Mouse (Mus musculus) mammary gland, adult 2 months (tissue): Measurements from ENCODE around the gene Gpc5. TPM values are rescaled to one million over a fixed set of nuclear protein-coding genes. Genes with fewer than 3 reads are reported as not detected.

Source experiments
- polyA plus RNA-seq: library from polyadenylated mRNA; depleted of rRNA; stranded (reverse); fragments of >200 nt; gene quantifications from 2 replicates; pipeline ENCODE4 v1.2.3, GENCODE M21; 2012; ENCODE audit warnings: low replicate concordance; rRNA removed

The Gpc5 gene
- polyA plus RNA-seq: not detected in 2 replicates

DNA sequence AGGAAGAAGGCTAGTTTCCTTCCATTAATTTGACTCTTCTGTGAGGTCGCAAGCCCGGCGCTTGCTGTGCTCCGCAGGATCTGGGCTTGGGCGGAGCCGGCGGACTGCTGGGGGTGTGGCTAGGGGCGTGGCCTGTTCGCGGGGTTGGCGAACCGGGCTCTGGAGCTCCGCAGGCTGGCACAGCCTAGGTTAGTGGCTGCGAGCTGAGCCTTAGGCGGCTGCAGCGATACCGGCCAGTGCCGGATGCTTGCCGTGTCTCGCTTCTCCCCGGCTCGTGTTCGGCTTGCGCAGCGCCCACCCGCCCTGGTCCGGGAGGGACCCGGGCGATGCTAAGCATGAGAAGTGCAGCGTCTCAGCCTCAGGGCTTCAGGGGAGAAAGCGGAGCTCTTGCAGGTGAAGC is at the start of gene Gpc5:
Gpc5 (plus strand) TSS at position 135 of the 400 bp plus-strand sequence.

